Mouse (Mus musculus) limb, embryonic 14.5 days (tissue): ENCODE data around the gene Lmcd1. TPM values are rescaled to one million over a fixed set of nuclear protein-coding genes. Genes with fewer than 3 reads are reported as not detected.
A peak's percentile ranks its signal among the peaks of the same experiment; 100 is the strongest.

Source experiments
- ATAC-seq: fragments of 200-750 bp; cut with Nextera tagmentation; 2 replicates; pipeline ENCODE4 v1.8.0; 2017; ENCODE audit warnings: low read depth, moderate number of reproducible peaks, moderate TSS enrichment; ENCODE audit not compliant: low FRiP score
- DNase-seq: peaks from one replicate; pipeline ENCODE4 v3.0.0-alpha.2; 2015; ENCODE audit warnings: low spot score
- H3K27ac ChIP-seq: fragments of 300-500 bp; sonication (generic); replicated peaks from 2 replicates; pipeline ENCODE4 v1.5.1; 2014; ENCODE audit warnings: low read depth, mild to moderate bottlenecking, low read length, moderate library complexity, mixed read lengths
- H3K27me3 ChIP-seq: fragments of 300-500 bp; sonication (generic); 2 replicates; pipeline ENCODE4 v1.6.1; 2014; ENCODE audit warnings: low read length, mixed read lengths; ENCODE audit not compliant: control insufficient read depth, insufficient read depth
- H3K36me3 ChIP-seq: fragments of 300-500 bp; sonication (generic); 2 replicates; pipeline ENCODE4 v1.6.1; 2014; ENCODE audit warnings: mild to moderate bottlenecking, low read length, moderate library complexity, mixed read lengths; ENCODE audit not compliant: control insufficient read depth, insufficient read depth
- H3K4me1 ChIP-seq: fragments of 300-500 bp; sonication (generic); 2 replicates; pipeline ENCODE4 v1.6.1; 2014; ENCODE audit warnings: antibody characterized with exemption, low read length, mixed read lengths; ENCODE audit not compliant: control insufficient read depth, insufficient read depth
- H3K4me2 ChIP-seq: fragments of 300-500 bp; sonication (generic); replicated peaks from 2 replicates; pipeline ENCODE4 v1.6.1; 2014; ENCODE audit warnings: low read depth, mild to moderate bottlenecking, low read length, moderate library complexity; ENCODE audit not compliant: severe bottlenecking
- H3K4me3 ChIP-seq: fragments of 300-500 bp; sonication (generic); replicated peaks from 2 replicates; pipeline ENCODE4 v1.5.1; 2014; ENCODE audit warnings: low read length
- H3K9ac ChIP-seq: fragments of 300-500 bp; sonication (generic); 2 replicates; pipeline ENCODE4 v1.6.1; 2014; ENCODE audit warnings: mild to moderate bottlenecking, low read depth, low read length, moderate library complexity; ENCODE audit not compliant: severe bottlenecking
- H3K9me3 ChIP-seq: fragments of 300-500 bp; sonication (generic); 2 replicates; pipeline ENCODE4 v1.6.1; 2016; ENCODE audit warnings: low read length; ENCODE audit not compliant: control insufficient read depth
- POLR2A ChIP-seq: fragments of 200-500 bp; IDR thresholded peaks from 2 replicates; pipeline ENCODE4 v1.8.0; 2012; ENCODE audit warnings: inconsistent platforms, mild to moderate bottlenecking, moderate library complexity, borderline replicate concordance; ENCODE audit not compliant: insufficient read depth, insufficient read length; ENCODE audit errors: extremely low read depth
- WGBS: fragments of 180-500 bp; shearing (Covaris S2); extraction: QIAGEN DNeasy Blood & Tissue Kit; methylation state at CpG from one replicate; pipeline ENCODE4 v1.1.7; 2014; 5-methylcytosine and 5-hydroxymethylcytosine counted together
- polyA plus RNA-seq, 2 experiments: library from polyadenylated mRNA; depleted of rRNA in 1 of 2; stranded (reverse) in 1 of 2; unstranded in 1 of 2; fragments of >200 nt; fragmentation: Nextera tagmentation in 1 of 2; extraction: Ambion mirVana in 1 of 2; gene quantifications; 2 replicates each; pipeline versions ENCODE4 v1.2.1 to v1.2.3; 2012 to 2014

The Lmcd1 gene
- polyA plus RNA-seq, 2 experiments = 22.9 to 37.4 TPM

- ATAC-seq (no peak), DNase-seq (no peak)
- WGBS = 94% methylated on average over 1 of the region's 1 CpGs
- Histone ChIP-seq H3K36me3 (no peaks in the 10 kb centered on the region), H3K27ac (no peak overlapping the region), H3K4me1 (peaks cover 14% of the 10 kb centered on the region), H3K4me2 (no peak overlapping the region), H3K9me3 (no peaks in the 10 kb centered on the region), H3K9ac (no peak overlapping the region), H3K4me3 (no peak overlapping the region), H3K27me3 (no peaks in the 10 kb centered on the region)
- TF ChIP-seq POLR2A = no peak
Observed at GRCm38 (mm10) chr6:112300633-112301032, 27.1 kb downstream of the Lmcd1 start.

DNA sequence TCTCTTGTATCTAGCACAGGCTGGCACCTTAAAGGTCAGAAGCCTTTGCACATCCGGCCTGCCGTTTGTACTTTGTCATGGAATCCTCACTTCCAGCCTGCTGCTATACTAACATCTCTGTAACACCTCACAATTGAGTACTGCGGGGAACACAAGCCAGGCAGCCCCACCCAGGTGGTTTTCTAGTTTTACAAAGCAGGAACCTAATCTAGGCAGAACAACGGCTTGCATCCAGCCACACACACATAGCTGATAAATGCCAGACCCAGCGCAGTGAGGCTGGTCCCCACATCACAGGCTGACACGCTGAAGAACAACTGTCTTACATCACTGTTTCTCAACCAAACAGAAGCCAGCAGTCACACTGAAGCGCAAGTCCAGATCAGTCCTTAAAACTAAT is 28.7 kb downstream of the Lmcd1 start:
- WGBS = 28% methylated on average over 7 of the region's 7 CpGs
- H3K9me3 ChIP-seq = no peaks in the 10 kb centered on the region
- H3K27ac ChIP-seq = no peak overlapping the region
- DNase-seq (no peak), ATAC-seq (peak; percentile 26; the same call in 1 of the 2 replicates)
- TF ChIP-seq POLR2A = no peak
- no peak overlapping the region for H3K4me3 ChIP-seq
- no peaks in the 10 kb centered on the region for H3K27me3 ChIP-seq
- no peaks in the 10 kb centered on the region for H3K36me3 ChIP-seq
- H3K4me2 ChIP-seq = no peak overlapping the region
- no peak overlapping the region for H3K9ac ChIP-seq
- H3K4me1 ChIP-seq = peaks cover 14% of the 10 kb centered on the region

DNA sequence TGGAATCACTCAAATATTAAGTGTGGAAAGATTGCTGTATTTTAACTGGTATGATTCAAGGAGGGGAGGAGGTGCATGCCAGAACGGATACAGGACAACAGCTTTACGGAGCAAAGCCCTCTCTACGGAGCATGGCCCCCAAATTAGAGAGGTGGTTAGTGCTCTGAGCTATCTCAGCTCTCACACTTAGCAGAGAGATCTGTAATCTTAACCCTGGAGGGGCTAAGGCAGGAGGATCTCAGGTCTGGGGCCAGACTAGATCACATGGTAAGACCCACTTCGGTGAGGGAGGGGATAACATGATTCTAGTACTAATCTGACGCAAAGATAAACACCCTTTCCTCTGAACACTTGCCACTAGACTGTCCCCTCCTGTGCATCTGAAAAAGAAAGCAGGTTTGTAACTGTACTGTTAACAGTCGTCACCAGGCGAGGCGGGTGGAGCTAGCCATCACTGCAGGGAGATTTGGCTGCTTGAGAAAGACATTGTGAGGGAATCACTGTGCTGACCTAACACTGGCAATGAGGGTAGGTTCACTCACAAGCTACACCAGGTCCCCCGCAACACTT is 29.3 kb downstream of the Lmcd1 start:
- Histone ChIP-seq H3K9ac (no peak overlapping the region), H3K27me3 (no peaks in the 10 kb centered on the region), H3K4me1 (peaks cover 14% of the 10 kb centered on the region), H3K27ac (no peak overlapping the region), H3K9me3 (no peaks in the 10 kb centered on the region), H3K36me3 (no peaks in the 10 kb centered on the region), H3K4me2 (no peak overlapping the region), H3K4me3 (no peak overlapping the region)
- WGBS = 57% methylated on average over 9 of the region's 9 CpGs
- TF ChIP-seq POLR2A = no peak
- no peak for DNase-seq
- ATAC-seq = no peak

DNA sequence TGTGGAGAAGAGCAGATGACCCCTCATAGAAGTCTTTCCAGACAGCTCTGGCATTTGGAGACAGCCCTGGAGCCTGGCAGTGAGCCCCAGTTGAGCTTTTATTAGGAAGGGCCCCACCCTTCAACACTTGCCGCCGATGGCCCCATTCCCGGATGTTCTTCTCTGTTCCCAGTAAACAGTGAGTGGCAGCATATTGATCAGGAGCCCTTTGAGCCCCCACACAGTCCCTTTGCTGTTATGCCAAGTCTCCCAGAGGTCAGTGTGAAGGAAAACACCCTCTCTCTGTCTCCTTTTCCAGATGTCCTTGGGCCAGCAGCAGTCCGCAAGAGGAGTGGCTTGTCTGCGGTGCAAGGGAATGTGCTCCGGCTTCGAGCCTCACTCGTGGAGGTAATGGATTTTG is 31.2 kb downstream of the Lmcd1 start:
- 43% methylated on average over 8 of the region's 8 CpGs for WGBS
- Histone ChIP-seq H3K27me3 (no peaks in the 10 kb centered on the region), H3K4me2 (no peak overlapping the region), H3K4me1 (peaks cover 14% of the 10 kb centered on the region), H3K27ac (no peak overlapping the region), H3K9ac (no peak overlapping the region), H3K4me3 (no peak overlapping the region), H3K9me3 (no peaks in the 10 kb centered on the region), H3K36me3 (no peaks in the 10 kb centered on the region)
- TF ChIP-seq POLR2A = no peak
- DNase-seq = no peak
- no peak for ATAC-seq

GRCm38 (mm10) chr6:112309330-112309938 is 35.9 kb downstream of the Lmcd1 start:
- Histone ChIP-seq H3K27me3 (no peaks in the 10 kb centered on the region), H3K4me2 (no peak overlapping the region), H3K4me1 (peaks cover 18% of the 10 kb centered on the region), H3K9ac (no peak overlapping the region), H3K27ac (no peak overlapping the region), H3K4me3 (no peak overlapping the region), H3K36me3 (0 out of 2 replicates have a peak, but pooled peaks cover 3% of the 10 kb centered on the region), H3K9me3 (no peaks in the 10 kb centered on the region)
- WGBS = 25% methylated on average over 6 of the region's 6 CpGs
- no peak for TF ChIP-seq POLR2A
- DNase-seq (no peak), ATAC-seq (peak; percentile 60; the same call in 1 of the 2 replicates)

- Histone ChIP-seq H3K27me3 (no peaks in the 10 kb centered on the region), H3K4me3 (no peak overlapping the region), H3K9ac (no peak overlapping the region), H3K4me1 (peaks cover 12% of the 10 kb centered on the region), H3K9me3 (no peaks in the 10 kb centered on the region), H3K4me2 (no peak overlapping the region), H3K36me3 (0 out of 2 replicates have a peak, but pooled peaks cover 6% of the 10 kb centered on the region), H3K27ac (0 out of 2 replicates have a peak overlapping the region, but pooled peaks have one; percentile 8)
- ATAC-seq (peak; percentile 65; the same call in 1 of the 2 replicates), DNase-seq (peak; percentile 42)
- TF ChIP-seq POLR2A = no peak
- 5% methylated on average over 4 of the region's 4 CpGs for WGBS
Observed at GRCm38 (mm10) chr6:112311385-112311784, 37.8 kb downstream of the Lmcd1 start.
